Mouse (Mus musculus) forebrain, embryonic 13.5 days (tissue): ENCODE results near the gene Gm8369. TPM values are rescaled to one million over a fixed set of nuclear protein-coding genes. Genes with fewer than 3 reads are reported as not detected.

Experiments used
- polyA plus RNA-seq: library from polyadenylated mRNA; unstranded; fragments of >200 nt; fragmentation: Nextera tagmentation; extraction: Ambion mirVana; gene quantifications from 2 replicates; pipeline ENCODE4 v1.2.1, GENCODE M21; 2015

Gm8369 gene
- polyA plus RNA-seq, 1 experiment from 2014 or later = not detected

Other genes starting within 250 kb of the Gm8369 start
- not detected in 2 replicates for gene Ms4a1, start 219.7 kb upstream of the Gm8369 start, polyA plus RNA-seq
- not detected in 2 replicates for gene Ms4a5, start 202.1 kb upstream of the Gm8369 start, polyA plus RNA-seq
- not detected in 2 replicates for gene Ms4a14, start 171.5 kb upstream of the Gm8369 start, polyA plus RNA-seq
- 0.84 and 1.3 TPM in 2 replicates for gene Ms4a7, start 149.8 kb upstream of the Gm8369 start, polyA plus RNA-seq
- gene Ms4a4a, start 110.4 kb upstream of the Gm8369 start, polyA plus RNA-seq = 0.54 and 0.65 TPM in 2 replicates
- not detected in 2 replicates for gene Ms4a4c, start 81.2 kb upstream of the Gm8369 start, polyA plus RNA-seq
- gene Ms4a4b, start 42.4 kb upstream of the Gm8369 start, polyA plus RNA-seq = not detected in 2 replicates
- gene Ms4a6c, start 16.6 kb upstream of the Gm8369 start, polyA plus RNA-seq = 0.86 and 1.0 TPM in 2 replicates
- 1.5 TPM in 2 replicates for gene Ms4a6b, start 30.6 kb downstream of the Gm8369 start, polyA plus RNA-seq
- not detected in 2 replicates for gene Ms4a4d, start 50.9 kb downstream of the Gm8369 start, polyA plus RNA-seq
- 0.73 and 1.0 TPM in 2 replicates for gene Ms4a6d, start 118.9 kb downstream of the Gm8369 start, polyA plus RNA-seq
- not detected in 2 replicates for gene Ms4a2, start 137.8 kb downstream of the Gm8369 start, polyA plus RNA-seq
- gene Ms4a3, start 154.9 kb downstream of the Gm8369 start, polyA plus RNA-seq = not detected in 2 replicates
- gene Oosp2, start 174.6 kb downstream of the Gm8369 start, polyA plus RNA-seq = not detected in 2 replicates
- gene Oosp1, start 205.2 kb downstream of the Gm8369 start, polyA plus RNA-seq = not detected in 2 replicates
- not detected in 2 replicates for gene Oosp3, start 211.1 kb downstream of the Gm8369 start, polyA plus RNA-seq